Comparison of ENCODE assay signal across 8 mouse cellular contexts in the genomic region with DNA sequence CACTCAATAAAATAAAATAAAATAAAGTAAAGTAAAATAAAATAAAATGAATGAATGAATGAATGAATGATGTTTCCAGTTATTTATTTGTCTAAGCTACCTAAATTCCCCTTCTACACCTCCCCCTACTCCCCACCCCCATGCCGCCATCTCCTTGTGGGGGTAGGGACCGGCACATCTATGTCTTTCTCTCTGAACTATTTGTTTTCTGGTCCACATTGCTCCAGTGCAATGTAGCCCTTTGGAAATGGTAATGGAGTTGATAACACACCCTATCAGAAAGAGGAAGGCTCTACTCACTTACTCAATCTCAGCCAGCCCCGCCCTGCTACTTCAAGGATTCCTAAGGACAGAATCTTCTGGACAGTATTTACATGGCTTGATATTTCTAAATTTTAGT. TPM values are rescaled to one million over a fixed set of nuclear protein-coding genes. Genes with fewer than 3 reads are reported as not detected.
A peak's percentile ranks its signal among the peaks of the same experiment; 100 is the strongest.
DNase-seq lines count a peak whose midpoint lies in the region; ATAC-seq and TF ChIP-seq lines count a peak whose summit lies in the region.

No protein-coding gene starts in this region.

- no peak overlapping the region for H3K4me2 ChIP-seq in heart, embryonic 13.5 days
- H3K4me2 ChIP-seq in forebrain, embryonic 11.5 days (ENCODE audit: low read depth, low read length, severe bottlenecking), result no peak overlapping the region
- H3K4me2 ChIP-seq in limb, embryonic 11.5 days (ENCODE audit: low read depth, severe bottlenecking), result no peak overlapping the region
- H3K4me2 ChIP-seq in neural tube, embryonic 14.5 days (ENCODE audit: low read depth, low read length), result no peak overlapping the region

- H3K4me3 ChIP-seq in heart, embryonic 13.5 days, result no peak overlapping the region
- no peak overlapping the region for H3K4me3 ChIP-seq in forebrain, embryonic 11.5 days (ENCODE audit: low read depth, low read length)
- no peak overlapping the region for H3K4me3 ChIP-seq in limb, embryonic 11.5 days (ENCODE audit: low read depth, low read length)
- H3K4me3 ChIP-seq in neural tube, embryonic 14.5 days (ENCODE audit: low read depth, low read length), result no peak overlapping the region

- ATAC-seq in heart, embryonic 13.5 days (ENCODE audit: extremely low read depth, insufficient number of reproducible peaks, low FRiP score, low TSS enrichment), result peak; percentile 81
- ATAC-seq in Patski, result peak; percentile 98
- peak; percentile 96 for ATAC-seq in forebrain, embryonic 11.5 days (replicated peaks; ENCODE audit: low FRiP score)
- peak; percentile 97 for ATAC-seq in limb, embryonic 11.5 days (ENCODE audit: insufficient number of reproducible peaks, low FRiP score, low TSS enrichment, low read depth)
- peak; percentile 89; the same call in 1 of the 2 replicates for ATAC-seq in neural tube, embryonic 14.5 days (ENCODE audit: low read depth)

- H3K27me3 ChIP-seq in heart, embryonic 13.5 days (replicated peaks), result no peaks in the 10 kb centered on the region
- H3K27me3 ChIP-seq in Patski, result no peaks in the 10 kb centered on the region
- no peaks in the 10 kb centered on the region for H3K27me3 ChIP-seq in forebrain, embryonic 11.5 days (ENCODE audit: control insufficient read depth, insufficient read depth, low read length)
- H3K27me3 ChIP-seq in limb, embryonic 11.5 days (ENCODE audit: control insufficient read depth, insufficient read depth, low read length), result no peaks in the 10 kb centered on the region
- no peaks in the 10 kb centered on the region for H3K27me3 ChIP-seq in neural tube, embryonic 14.5 days (ENCODE audit: control insufficient read depth, insufficient read depth, low read length)

- 46% methylated on average over 3 of the region's 3 CpGs for WGBS in heart, embryonic 13.5 days
- WGBS in forebrain, embryonic 11.5 days, result 55% methylated on average over 3 of the region's 3 CpGs
- WGBS in limb, embryonic 11.5 days, result 53% methylated on average over 3 of the region's 3 CpGs
- 53% methylated on average over 3 of the region's 3 CpGs for WGBS in neural tube, embryonic 14.5 days

- H3K4me1 ChIP-seq in heart, embryonic 13.5 days, result no peaks in the 10 kb centered on the region
- no peaks in the 10 kb centered on the region for H3K4me1 ChIP-seq in forebrain, embryonic 11.5 days (replicated peaks; ENCODE audit: control insufficient read depth, insufficient read depth, low read length)
- H3K4me1 ChIP-seq in limb, embryonic 11.5 days (ENCODE audit: control insufficient read depth, insufficient read depth, low read length), result no peaks in the 10 kb centered on the region
- H3K4me1 ChIP-seq in neural tube, embryonic 14.5 days (ENCODE audit: control insufficient read depth, insufficient read depth, low read length), result no peaks in the 10 kb centered on the region

- DNase-seq in heart, adult 8-10 months (ENCODE audit: low spot score), result no peak
- DNase-seq in 416B (ENCODE audit: low read depth) (peak; percentile 78), Patski (ENCODE audit: low read depth, low spot score) (peak; percentile 47)
- peak; percentile 84 for DNase-seq in forebrain, embryonic 11.5 days (ENCODE audit: low spot score)
- peak; percentile 73 for DNase-seq in limb, embryonic 11.5 days (ENCODE audit: low spot score)
- no peak for DNase-seq in ovary, postnatal 14 days (ENCODE audit: low spot score)

- H3K9me3 ChIP-seq in heart, embryonic 13.5 days, result peaks cover 4% of the 10 kb centered on the region; the same call in 1 of the 2 replicates
- H3K9me3 ChIP-seq in forebrain, embryonic 11.5 days (ENCODE audit: control insufficient read depth, low read length), result no peaks in the 10 kb centered on the region
- H3K9me3 ChIP-seq in limb, embryonic 11.5 days (ENCODE audit: control insufficient read depth, low read length), result no peaks in the 10 kb centered on the region
- no peaks in the 10 kb centered on the region for H3K9me3 ChIP-seq in neural tube, embryonic 14.5 days (ENCODE audit: control insufficient read depth, low read length)

- H3K36me3 ChIP-seq in heart, embryonic 13.5 days, result no peaks in the 10 kb centered on the region
- H3K36me3 ChIP-seq in forebrain, embryonic 11.5 days (ENCODE audit: control insufficient read depth, insufficient read depth, low read length), result no peaks in the 10 kb centered on the region
- no peaks in the 10 kb centered on the region for H3K36me3 ChIP-seq in limb, embryonic 11.5 days (ENCODE audit: control insufficient read depth, insufficient read depth, low read length)
- no peaks in the 10 kb centered on the region for H3K36me3 ChIP-seq in neural tube, embryonic 14.5 days (ENCODE audit: control insufficient read depth, insufficient read depth, low read length)

- POLR2A ChIA-PET in Patski (lab: Charles Lee), result no interaction called here

- in situ Hi-C loops in Patski (cut with MboI; ENCODE audit: low pct_unique_long_range_greater_than_20kb), result no loop called here

- H3K27ac ChIP-seq in heart, embryonic 13.5 days (replicated peaks), result no peak overlapping the region
- no peak overlapping the region for H3K27ac ChIP-seq in forebrain, embryonic 11.5 days (ENCODE audit: low read depth, low read length)
- H3K27ac ChIP-seq in limb, embryonic 11.5 days (replicated peaks; ENCODE audit: low read depth, low read length), result no peak overlapping the region
- H3K27ac ChIP-seq in neural tube, embryonic 14.5 days (ENCODE audit: low read depth, low read length), result no peak overlapping the region

- no peak overlapping the region for H3K9ac ChIP-seq in heart, embryonic 13.5 days
- H3K9ac ChIP-seq in forebrain, embryonic 11.5 days (ENCODE audit: low read length), result no peak overlapping the region
- no peak overlapping the region for H3K9ac ChIP-seq in limb, embryonic 11.5 days (ENCODE audit: low read length)
- H3K9ac ChIP-seq in neural tube, embryonic 14.5 days (replicated peaks; ENCODE audit: low read depth, low read length), result no peak overlapping the region

- no peak for TF ChIP-seq CTCF in Patski (IDR thresholded peaks at IDR 0.05)

- CTCF ChIA-PET in Patski (lab: Charles Lee), result no interaction called here

RNA-seq across cellular contexts. Expression of a gene that starts 54.4 kb away (rescaled TPM):
- 45.2 and 51.8 TPM in 2 replicates for polyA plus RNA-seq in heart, embryonic 13.5 days (2015; fragmentation: Nextera tagmentation; extraction: Ambion mirVana)
- 10 to 100 TPM in 2 of 4 experiments, 1 to 10 TPM in 2; 9.1 to 11.4 (median 10.3) TPM for total RNA-seq in heart, adult 8-10 months (2022)
- 24.3 TPM for polyA plus RNA-seq in Patski (2021)
- 99.4 and 103 TPM in 2 replicates for polyA plus RNA-seq in forebrain, embryonic 11.5 days (2014; fragmentation: Nextera tagmentation; extraction: Ambion mirVana)
- 97.2 and 102 TPM in 2 replicates for polyA plus RNA-seq in limb, embryonic 11.5 days (2014; fragmentation: Nextera tagmentation; extraction: Ambion mirVana)
- 80.2 and 86.0 TPM in 2 replicates for polyA plus RNA-seq in neural tube, embryonic 14.5 days (2014; fragmentation: Nextera tagmentation; extraction: Ambion mirVana)

Comparison
In these comparisons a context has a peak if more than half of its experiments do, and no peak if none do; other contexts are left out.
1. DNase-seq: peak in 416B (single experiment), Patski (single experiment), forebrain, embryonic 11.5 days (single experiment) and limb, embryonic 11.5 days (single experiment); none in heart, adult 8-10 months (single experiment) and ovary, postnatal 14 days (single experiment).
2. Peak in every context shown above with its lines, with median percentiles within 50 percentile points of each other: ATAC-seq.